10 mouse cellular contexts compared by ENCODE assay signal in the genomic region with DNA sequence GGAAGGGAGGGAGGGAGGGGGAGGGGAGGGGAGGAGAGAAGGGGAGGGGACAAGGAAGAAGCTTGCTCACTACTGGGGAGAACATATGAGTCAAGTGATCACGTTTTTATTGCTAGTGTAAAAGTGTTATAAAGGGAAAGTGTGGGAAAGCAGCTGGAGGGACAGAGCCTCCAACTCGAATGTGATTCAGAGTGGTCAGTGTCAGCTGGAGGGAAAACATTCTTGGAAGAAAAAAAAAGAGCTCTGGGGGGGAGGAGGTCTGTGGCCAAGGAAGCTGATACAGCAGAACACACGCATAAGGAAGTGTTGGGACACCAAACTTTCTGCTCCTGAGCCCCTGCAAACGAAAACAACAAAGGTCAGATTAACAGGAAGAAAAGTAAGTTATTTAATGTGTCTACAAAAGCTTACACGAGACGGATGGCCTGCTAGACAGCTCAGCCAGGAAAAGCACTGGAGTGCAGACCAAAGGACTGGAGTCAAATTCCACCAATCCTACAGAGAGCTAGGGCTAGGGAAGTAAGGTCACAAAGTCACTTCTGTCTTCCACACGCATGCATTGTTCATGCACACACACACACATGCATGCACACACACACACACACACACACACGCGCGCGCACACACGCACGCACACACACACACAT.
DNase-seq lines count a peak whose midpoint lies in the region; ATAC-seq and TF ChIP-seq lines count a peak whose summit lies in the region.
"Had no signal": no experiment of that assay in that cellular context is flagged by ENCODE, and none has a peak within 500 bp of the region (broad histone marks: within the 10 kb centered on the region; RNA-seq: fewer than 3 reads in every experiment).

No protein-coding gene starts in this region.

- H3K27me3 ChIP-seq in intestine, embryonic 15.5 days (replicated peaks), result no peaks in the 10 kb centered on the region
- no peaks in the 10 kb centered on the region for H3K27me3 ChIP-seq in stomach, embryonic 14.5 days (ENCODE audit: control insufficient read depth, insufficient read depth, low read length)

- H3K9me3 ChIP-seq in intestine, embryonic 15.5 days, result no peaks in the 10 kb centered on the region
- no peaks in the 10 kb centered on the region for H3K9me3 ChIP-seq in stomach, embryonic 14.5 days (ENCODE audit: control insufficient read depth, low read depth, low read length)

- H3K4me1 ChIP-seq in bone marrow macrophage, adult 2 months (ENCODE audit: control insufficient read depth, insufficient read depth, low read length), result peaks cover 9% of the 10 kb centered on the region
- H3K4me1 ChIP-seq in intestine, embryonic 15.5 days (replicated peaks), result peaks cover 5% of the 10 kb centered on the region; the same call in 1 of the 2 replicates
- H3K4me1 ChIP-seq in stomach, embryonic 14.5 days (ENCODE audit: control insufficient read depth, insufficient read depth, low read length), result no peaks in the 10 kb centered on the region; the same call in 1 of the 2 replicates

- H3K9ac ChIP-seq in intestine, embryonic 15.5 days, result no peak overlapping the region
- no peak overlapping the region for H3K9ac ChIP-seq in stomach, embryonic 14.5 days (replicated peaks; ENCODE audit: low read depth, low read length)

- ATAC-seq in intestine, embryonic 15.5 days, result peak; percentile 81
- no peak for ATAC-seq in stomach, embryonic 14.5 days (ENCODE audit: insufficient number of reproducible peaks, insufficient read depth, low FRiP score, low read depth)
- ATAC-seq in erythroblast, adult 5-6 weeks (replicated peaks; ENCODE audit: low FRiP score, poor library complexity, severe bottlenecking), result no peak
- ATAC-seq: activated CD4-positive, CD25-positive, alpha-beta regulatory T cell, adult 4 months had no signal

- H3K36me3 ChIP-seq in intestine, embryonic 15.5 days, result no peaks in the 10 kb centered on the region
- no peaks in the 10 kb centered on the region for H3K36me3 ChIP-seq in stomach, embryonic 14.5 days (ENCODE audit: control insufficient read depth, insufficient read depth, low read length)

- no peak for TF ChIP-seq CTCF in bone marrow macrophage, adult 2 months (IDR thresholded peaks at IDR 0.05; ENCODE audit: low read depth, low read length)

- no peak overlapping the region for H3K4me3 ChIP-seq in bone marrow macrophage, adult 2 months (ENCODE audit: insufficient read depth, low read length)
- H3K4me3 ChIP-seq in intestine, embryonic 15.5 days (replicated peaks), result no peak overlapping the region
- no peak overlapping the region for H3K4me3 ChIP-seq in stomach, embryonic 14.5 days (ENCODE audit: low read depth, low read length)
- H3K4me3 ChIP-seq: erythroblast, embryonic 14.5 days had no signal

- H3K4me2 ChIP-seq in intestine, embryonic 15.5 days (replicated peaks), result no peak overlapping the region
- no peak overlapping the region for H3K4me2 ChIP-seq in stomach, embryonic 14.5 days (replicated peaks; ENCODE audit: low read depth, low read length)

- 47% methylated on average over 13 of the region's 13 CpGs for whole genome bisulfite sequencing in intestine, embryonic 15.5 days
- 45% methylated on average over 13 of the region's 13 CpGs for WGBS in stomach, embryonic 14.5 days

- DNase-seq in kidney, postnatal 14 days, result peak; percentile 30
- DNase-seq in kidney, adult 11 months, result no peak
- no peak for DNase-seq in right cerebral cortex, postnatal 36 days (ENCODE audit: low spot score in 2 of 2)
- DNase-seq: gastrocnemius, postnatal 14 days had no signal

- peak overlapping the region; percentile 69 for H3K27ac ChIP-seq in bone marrow macrophage, adult 2 months (ENCODE audit: insufficient read depth, low read depth, low read length)
- H3K27ac ChIP-seq in intestine, embryonic 15.5 days, result peak overlapping the region; percentile 14; the same call in 1 of the 2 replicates
- H3K27ac ChIP-seq in stomach, embryonic 14.5 days (ENCODE audit: low read length), result peak overlapping the region; percentile 44; the same call in 1 of the 2 replicates

- TF ChIP-seq POLR2A in bone marrow macrophage, adult 2 months (IDR thresholded peaks at IDR 0.05; ENCODE audit: borderline replicate concordance, low read depth, low read length), result no peak

Comparison
In these comparisons a context has a peak if more than half of its experiments do, and no peak if none do; other contexts are left out.
1. H3K27ac ChIP-seq: peak in every context shown above with its lines; median percentile 69 in bone marrow macrophage, adult 2 months; 44 in stomach, embryonic 14.5 days; 14 in intestine, embryonic 15.5 days.